ENCODE assay signal across 34 mouse cellular contexts in genomic region chr12:103477461-103478015, GRCm38 (mm10). TPM values are rescaled to one million over a fixed set of nuclear protein-coding genes. Genes with fewer than 3 reads are reported as not detected.
DNase-seq lines count a peak whose midpoint lies in the region; ATAC-seq and TF ChIP-seq lines count a peak whose summit lies in the region.
"Had no signal": no experiment of that assay in that cellular context is flagged by ENCODE, and none has a peak within 500 bp of the region (broad histone marks: within the 10 kb centered on the region; RNA-seq: fewer than 3 reads in every experiment).

No protein-coding gene starts in this region.

- no peak overlapping the region for H3K27ac ChIP-seq in intestine, postnatal 0 days (ENCODE audit: low read depth, low read length)
- no peak overlapping the region for H3K27ac ChIP-seq in intestine, embryonic 15.5 days
- H3K27ac ChIP-seq in lung, postnatal 0 days (ENCODE audit: low read length): no peak overlapping the region
- H3K27ac ChIP-seq: embryonic facial prominence, embryonic 12.5 days; embryonic facial prominence, embryonic 15.5 days; heart, embryonic 15.5 days; hindbrain, embryonic 10.5 days; hindbrain, embryonic 13.5 days had no signal

- no peak overlapping the region for H3K9ac ChIP-seq in intestine, postnatal 0 days (ENCODE audit: low read depth, low read length)
- H3K9ac ChIP-seq in intestine, embryonic 15.5 days: no peak overlapping the region
- H3K9ac ChIP-seq in lung, postnatal 0 days (replicated peaks; ENCODE audit: low read depth): no peak overlapping the region
- H3K9ac ChIP-seq: embryonic facial prominence, embryonic 12.5 days; embryonic facial prominence, embryonic 15.5 days; forebrain, postnatal 0 days; heart, embryonic 15.5 days; hindbrain, embryonic 13.5 days had no signal

- 61% methylated on average over 7 of the region's 7 CpGs for WGBS in intestine, postnatal 0 days
- WGBS in intestine, embryonic 15.5 days: 48% methylated on average over 7 of the region's 7 CpGs
- 51% methylated on average over 7 of the region's 7 CpGs for WGBS in lung, postnatal 0 days
- 44% methylated on average over 7 of the region's 7 CpGs for WGBS in lung, adult 2 months

- peak; percentile 63; the same call in 1 of the 2 replicates for ATAC-seq in intestine, postnatal 0 days
- no peak for ATAC-seq in intestine, embryonic 15.5 days
- ATAC-seq in lung, postnatal 0 days: peak; percentile 39; the same call in 1 of the 2 replicates
- ATAC-seq: forebrain, embryonic 14.5 days; forebrain, postnatal 0 days; hindbrain, embryonic 16.5 days had no signal

- H3K4me3 ChIP-seq in intestine, postnatal 0 days (ENCODE audit: low read depth, low read length): no peak overlapping the region
- no peak overlapping the region for H3K4me3 ChIP-seq in intestine, embryonic 15.5 days (replicated peaks)
- no peak overlapping the region for H3K4me3 ChIP-seq in lung, postnatal 0 days (ENCODE audit: low read depth, low read length)
- no peak overlapping the region for H3K4me3 ChIP-seq in lung, adult 2 months (replicated peaks; ENCODE audit: extremely low read depth, low read depth, low read length)
- H3K4me3 ChIP-seq: embryonic facial prominence, embryonic 12.5 days; embryonic facial prominence, embryonic 15.5 days; heart, embryonic 15.5 days; hindbrain, embryonic 10.5 days; hindbrain, embryonic 13.5 days had no signal

- no peaks in the 10 kb centered on the region for H3K27me3 ChIP-seq in intestine, postnatal 0 days (replicated peaks; ENCODE audit: control insufficient read depth, insufficient read depth, low read length)
- no peaks in the 10 kb centered on the region for H3K27me3 ChIP-seq in intestine, embryonic 15.5 days (replicated peaks)
- H3K27me3 ChIP-seq in lung, postnatal 0 days (replicated peaks; ENCODE audit: insufficient read depth, low read length): no peaks in the 10 kb centered on the region
- H3K27me3 ChIP-seq: embryonic facial prominence, embryonic 12.5 days; embryonic facial prominence, embryonic 15.5 days; heart, embryonic 15.5 days; hindbrain, embryonic 13.5 days had no signal

- TF ChIP-seq CTCF in intestine, postnatal 0 days (IDR thresholded peaks at IDR 0.05; ENCODE audit: low read depth): no peak
- no peak for TF ChIP-seq CTCF in lung, postnatal 0 days (IDR thresholded peaks at IDR 0.05)
- no peak for TF ChIP-seq CTCF in lung, adult 2 months (IDR thresholded peaks at IDR 0.05; ENCODE audit: insufficient read depth, low read length)

- TF ChIP-seq EP300 in lung, postnatal 0 days (IDR thresholded peaks at IDR 0.05): no peak; the same call in 1 of the 2 replicates

- DNase-seq in adrenal gland, postnatal 14 days: peak; percentile 45
- no peak for DNase-seq in adrenal gland, adult 8-10 months
- peak; percentile 74 for DNase-seq in lung, postnatal 0 days (ENCODE audit: low spot score)
- DNase-seq in lung, adult 2 months: no peak
- peak; percentile 82 for DNase-seq in adipocyte (ENCODE audit: low spot score)
- DNase-seq in thymus, postnatal 10 days (ENCODE audit: low spot score in 2 of 2): no peak
- DNase-seq: B cell, adult 2 months; cerebellum, adult 11 months; cerebellum, adult 2 months; cerebellum, adult 9-11 months; cerebellum, postnatal 25 days; forebrain, postnatal 0 days; gastrocnemius, postnatal 36 days; heart, postnatal 10 days; heart, postnatal 36 days had no signal

- H3K36me3 ChIP-seq in intestine, postnatal 0 days (ENCODE audit: control insufficient read depth, insufficient read depth): no peaks in the 10 kb centered on the region
- H3K36me3 ChIP-seq in intestine, embryonic 15.5 days: no peaks in the 10 kb centered on the region
- H3K36me3 ChIP-seq in lung, postnatal 0 days (ENCODE audit: insufficient read depth, low read length): no peaks in the 10 kb centered on the region
- H3K36me3 ChIP-seq: embryonic facial prominence, embryonic 12.5 days; embryonic facial prominence, embryonic 15.5 days; G1E; heart, embryonic 15.5 days; hindbrain, embryonic 10.5 days; hindbrain, embryonic 13.5 days had no signal

- H3K4me2 ChIP-seq in intestine, postnatal 0 days (replicated peaks; ENCODE audit: low read depth): no peak overlapping the region
- H3K4me2 ChIP-seq in intestine, embryonic 15.5 days (replicated peaks): no peak overlapping the region
- no peak overlapping the region for H3K4me2 ChIP-seq in lung, postnatal 0 days (replicated peaks; ENCODE audit: low read depth, low read length)
- H3K4me2 ChIP-seq: embryonic facial prominence, embryonic 12.5 days; embryonic facial prominence, embryonic 15.5 days; heart, embryonic 11.5 days; heart, embryonic 15.5 days; hindbrain, embryonic 13.5 days had no signal

- H3K4me1 ChIP-seq in intestine, postnatal 0 days (replicated peaks; ENCODE audit: control insufficient read depth, insufficient read depth, low read length): 0 out of 2 replicates have a peak, but pooled peaks cover 4% of the 10 kb centered on the region
- no peaks in the 10 kb centered on the region for H3K4me1 ChIP-seq in intestine, embryonic 15.5 days (replicated peaks)
- no peaks in the 10 kb centered on the region for H3K4me1 ChIP-seq in lung, postnatal 0 days (ENCODE audit: insufficient read depth, low read depth, low read length)
- H3K4me1 ChIP-seq in lung, adult 2 months (ENCODE audit: control insufficient read depth, insufficient read depth, low read length): no peaks in the 10 kb centered on the region
- H3K4me1 ChIP-seq: embryonic facial prominence, embryonic 12.5 days; embryonic facial prominence, embryonic 15.5 days; heart, embryonic 15.5 days; hindbrain, embryonic 10.5 days; hindbrain, embryonic 13.5 days had no signal

- no peak for TF ChIP-seq POLR2A in lung, adult 2 months (IDR thresholded peaks at IDR 0.05; ENCODE audit: borderline replicate concordance, extremely low read depth, low read depth, low read length)

- H3K9me3 ChIP-seq in intestine, postnatal 0 days (ENCODE audit: control insufficient read depth): no peaks in the 10 kb centered on the region
- H3K9me3 ChIP-seq in intestine, embryonic 15.5 days: no peaks in the 10 kb centered on the region
- no peaks in the 10 kb centered on the region for H3K9me3 ChIP-seq in lung, postnatal 0 days (ENCODE audit: low read length)
- H3K9me3 ChIP-seq: embryonic facial prominence, embryonic 12.5 days; embryonic facial prominence, embryonic 15.5 days; G1E; heart, embryonic 15.5 days; hindbrain, embryonic 10.5 days; hindbrain, embryonic 13.5 days had no signal

RNA-seq across cellular contexts. Expression of gene Ifi27l2b, which starts 20.5 kb away (rescaled TPM):
- total RNA-seq in adrenal gland, postnatal 14 days (2021): not detected in 2 replicates
- total RNA-seq in adrenal gland, adult 8-10 months (2022): not detected
- 505 and 529 TPM in 2 replicates for polyA plus RNA-seq in intestine, postnatal 0 days (2015; fragmentation: Nextera tagmentation; extraction: Ambion mirVana)
- 25.4 and 30.5 TPM in 2 replicates for polyA plus RNA-seq in intestine, embryonic 15.5 days (2015; fragmentation: Nextera tagmentation; extraction: Ambion mirVana)
- polyA plus RNA-seq in lung, postnatal 0 days (2015; fragmentation: Nextera tagmentation; extraction: Ambion mirVana): not detected in 2 replicates
- polyA plus RNA-seq in lung, adult 2 months (2012; rRNA removed): 0.11 and 0.34 TPM in 2 replicates
- total RNA-seq: adrenal gland, postnatal 36 days; CH12.LX; common myeloid progenitor, adult 5-6 weeks; forebrain, postnatal 0 days; gastrocnemius, adult 8-10 months; gastrocnemius, postnatal 36 days; granulocyte monocyte progenitor cell, adult 5-6 weeks; heart, adult 8-10 months; heart, postnatal 10 days; heart, postnatal 36 days had no signal
- polyA plus RNA-seq: cerebellum, adult 2 months; embryonic facial prominence, embryonic 12.5 days; forebrain, embryonic 11.5 days; forebrain, embryonic 14.5 days; forebrain, postnatal 0 days; frontal cortex, adult 2 months; G1E; heart, embryonic 11.5 days; hindbrain, embryonic 10.5 days; hindbrain, embryonic 13.5 days; hindbrain, embryonic 16.5 days had no signal

RNA-seq across cellular contexts. Expression of gene Ifi27l2a, which starts 34.1 kb away (rescaled TPM):
- total RNA-seq in adrenal gland, postnatal 14 days (2021): 15.4 and 19.7 TPM in 2 replicates
- total RNA-seq in adrenal gland, adult 8-10 months (2022): 100 to 1,000 TPM; 264 to 566 (median 340) TPM
- 86.6 and 95.5 TPM in 2 replicates for polyA plus RNA-seq in intestine, postnatal 0 days (2015; fragmentation: Nextera tagmentation; extraction: Ambion mirVana)
- 19.2 and 20.8 TPM in 2 replicates for polyA plus RNA-seq in intestine, embryonic 15.5 days (2015; fragmentation: Nextera tagmentation; extraction: Ambion mirVana)
- 23.1 and 47.7 TPM in 2 replicates for polyA plus RNA-seq in lung, postnatal 0 days (2015; fragmentation: Nextera tagmentation; extraction: Ambion mirVana)
- polyA plus RNA-seq in lung, adult 2 months (2012; rRNA removed): 319 and 789 TPM in 2 replicates

RNA-seq across cellular contexts. Expression of gene Ifi27, which starts 43.5 kb away (rescaled TPM):
- 1,163 and 1,199 TPM in 2 replicates for total RNA-seq in adrenal gland, postnatal 14 days (2021)
- 1,000 to 10,000 TPM; 1,094 to 1,254 (median 1,159) TPM for total RNA-seq in adrenal gland, adult 8-10 months (2022)
- 79.3 and 84.8 TPM in 2 replicates for polyA plus RNA-seq in intestine, postnatal 0 days (2015; fragmentation: Nextera tagmentation; extraction: Ambion mirVana)
- polyA plus RNA-seq in intestine, embryonic 15.5 days (2015; fragmentation: Nextera tagmentation; extraction: Ambion mirVana): 45.6 and 48.8 TPM in 2 replicates
- polyA plus RNA-seq in lung, postnatal 0 days (2015; fragmentation: Nextera tagmentation; extraction: Ambion mirVana): 69.5 and 72.5 TPM in 2 replicates
- 339 and 380 TPM in 2 replicates for polyA plus RNA-seq in lung, adult 2 months (2012; rRNA removed)

RNA-seq across cellular contexts. Expression of gene Ddx24, which starts 51.9 kb away (rescaled TPM):
- total RNA-seq in adrenal gland, postnatal 14 days (2021): 92.3 and 99.1 TPM in 2 replicates
- 100 to 1,000 TPM; 131 to 169 (median 147) TPM for total RNA-seq in adrenal gland, adult 8-10 months (2022)
- 84.6 and 106 TPM in 2 replicates for polyA plus RNA-seq in intestine, postnatal 0 days (2015; fragmentation: Nextera tagmentation; extraction: Ambion mirVana)
- polyA plus RNA-seq in intestine, embryonic 15.5 days (2015; fragmentation: Nextera tagmentation; extraction: Ambion mirVana): 90.6 and 99.4 TPM in 2 replicates
- polyA plus RNA-seq in lung, postnatal 0 days (2015; fragmentation: Nextera tagmentation; extraction: Ambion mirVana): 87.2 and 92.0 TPM in 2 replicates
- polyA plus RNA-seq in lung, adult 2 months (2012; rRNA removed): 33.4 and 35.6 TPM in 2 replicates

RNA-seq across cellular contexts. Expression of gene Ppp4r4, which starts 54.5 kb away (rescaled TPM):
- 2.9 and 3.2 TPM in 2 replicates for total RNA-seq in adrenal gland, postnatal 14 days (2021)
- total RNA-seq in adrenal gland, adult 8-10 months (2022): 10 to 100 TPM in 1 of 4 experiments, 1 to 10 TPM in 3; 4.0 to 11.1 (median 7.3) TPM
- 0.56 and 0.65 TPM in 2 replicates for polyA plus RNA-seq in intestine, postnatal 0 days (2015; fragmentation: Nextera tagmentation; extraction: Ambion mirVana)
- polyA plus RNA-seq in intestine, embryonic 15.5 days (2015; fragmentation: Nextera tagmentation; extraction: Ambion mirVana): 1.2 and 1.3 TPM in 2 replicates
- polyA plus RNA-seq in lung, postnatal 0 days (2015; fragmentation: Nextera tagmentation; extraction: Ambion mirVana): 6.1 and 6.3 TPM in 2 replicates
- polyA plus RNA-seq in lung, adult 2 months (2012; rRNA removed): 3.1 and 4.3 TPM in 2 replicates
- polyA plus RNA-seq: G1E had no signal

Comparison
In these comparisons a context has a peak if more than half of its experiments do, and no peak if none do; other contexts are left out.
1. DNase-seq: peak in adrenal gland, postnatal 14 days (single experiment), lung, postnatal 0 days (single experiment) and adipocyte (single experiment); none in adrenal gland, adult 8-10 months (single experiment), lung, adult 2 months (single experiment) and thymus, postnatal 10 days (0 of 2).
2. RNA of gene Ifi27l2b, which starts 20.5 kb away (polyA plus RNA-seq): 505 to 529 TPM in intestine, postnatal 0 days and 25.4 to 30.5 TPM in intestine, embryonic 15.5 days; 0.11 to 0.34 TPM in lung, adult 2 months and not detected in lung, postnatal 0 days; every median in the first group is over 10 times any median in the second.